Mouse (Mus musculus): ENCODE data around the gene Bzw2. TPM values are rescaled to one million over a fixed set of nuclear protein-coding genes. Genes with fewer than 3 reads are reported as not detected.

Gene Bzw2
- polyA plus RNA-seq, 1 experiment from 2014 or later: 76.7 TPM

DNA sequence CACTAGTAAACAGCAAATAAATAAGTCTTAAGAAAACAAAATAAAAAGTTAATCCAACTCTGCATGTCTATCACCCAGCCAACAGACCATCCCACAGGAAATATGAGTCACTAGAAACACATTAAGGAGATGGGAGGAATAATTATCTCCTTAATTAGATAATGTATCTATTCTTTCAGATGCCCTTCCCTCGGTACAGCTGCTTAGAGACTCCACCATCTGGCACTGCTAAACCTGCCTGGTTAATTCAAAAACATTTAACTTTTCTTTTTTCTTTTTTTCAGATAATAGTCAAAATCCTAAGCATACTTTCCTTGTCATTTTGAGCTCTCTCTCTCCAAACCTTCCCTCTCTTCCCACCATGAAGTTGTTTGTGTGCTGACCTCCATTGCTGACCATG, 92.0 kb downstream of the Bzw2 start:
- H3K27ac ChIP-seq: no peak overlapping the region
- H3K4me3 ChIP-seq (replicated peaks): no peak overlapping the region
- no peaks in the 10 kb centered on the region for H3K27me3 ChIP-seq
- no peaks in the 10 kb centered on the region for H3K36me3 ChIP-seq
- WGBS (ENCODE audit: insufficient replicate concordance): 50% methylated on average over 1 of the region's 1 CpGs
- no peak for DNase-seq
- no peak overlapping the region for H3K4me2 ChIP-seq
- no peaks in the 10 kb centered on the region for H3K9me3 ChIP-seq (replicated peaks)
- H3K9ac ChIP-seq: no peak overlapping the region
- no peaks in the 10 kb centered on the region for H3K4me1 ChIP-seq (replicated peaks)
- no peak for ATAC-seq (ENCODE audit: low read depth)

DNA sequence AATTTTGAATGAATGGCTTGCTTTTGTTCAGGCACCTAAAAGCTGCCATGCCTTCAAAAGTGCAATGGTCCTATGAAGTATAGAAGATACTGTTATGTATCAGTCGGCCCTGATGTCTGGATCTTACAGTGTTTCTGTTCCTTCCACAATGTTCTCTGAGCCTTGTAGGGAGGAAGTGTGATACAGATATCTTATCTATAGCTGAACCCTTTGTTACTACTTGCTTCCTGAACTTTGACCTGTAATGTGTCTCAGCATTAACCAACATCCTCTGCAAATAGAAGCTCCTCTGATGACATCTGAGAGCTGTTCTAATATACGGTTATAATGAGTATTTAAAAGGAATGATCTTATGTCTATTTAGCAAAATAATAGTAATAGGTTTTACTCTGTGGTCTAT, 100.2 kb downstream of the Bzw2 start:
- no peaks in the 10 kb centered on the region for H3K9me3 ChIP-seq (replicated peaks)
- no peaks in the 10 kb centered on the region for H3K27me3 ChIP-seq
- H3K9ac ChIP-seq: no peak overlapping the region
- ATAC-seq (ENCODE audit: low read depth) (no peak), DNase-seq (no peak)
- H3K27ac ChIP-seq: no peak overlapping the region
- no peak overlapping the region for H3K4me2 ChIP-seq
- 15% methylated on average over 2 of the region's 2 CpGs for WGBS (ENCODE audit: insufficient replicate concordance)
- H3K4me1 ChIP-seq (replicated peaks): no peaks in the 10 kb centered on the region
- no peak overlapping the region for H3K4me3 ChIP-seq (replicated peaks)
- H3K36me3 ChIP-seq: no peaks in the 10 kb centered on the region

DNA sequence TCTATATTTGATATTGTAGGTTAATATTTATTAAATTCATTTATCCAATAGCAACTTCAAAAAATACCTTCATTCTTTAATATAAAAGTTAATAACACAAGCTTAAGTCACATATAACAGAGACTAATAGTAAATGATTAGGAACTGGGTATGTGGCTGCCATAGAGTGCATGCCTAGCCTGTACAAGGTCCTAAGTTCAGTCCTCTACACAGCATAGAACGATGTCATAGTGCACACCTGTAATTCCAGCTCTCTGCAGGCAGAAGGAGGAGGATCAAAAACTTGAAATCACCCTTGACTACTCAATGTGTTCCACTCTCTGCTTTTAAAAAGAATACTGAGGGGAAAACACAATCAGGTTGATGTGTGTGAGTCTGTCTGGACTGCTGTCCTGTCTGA, 107.6 kb downstream of the Bzw2 start:
- Histone ChIP-seq H3K4me3 (replicated peaks) (no peak overlapping the region), H3K27me3 (no peaks in the 10 kb centered on the region), H3K27ac (no peak overlapping the region), H3K9ac (no peak overlapping the region), H3K36me3 (no peaks in the 10 kb centered on the region), H3K4me2 (no peak overlapping the region), H3K9me3 (replicated peaks) (no peaks in the 10 kb centered on the region), H3K4me1 (replicated peaks) (peaks cover 6% of the 10 kb centered on the region; the same call in 1 of the 2 replicates)
- ATAC-seq (ENCODE audit: low read depth) (no peak), DNase-seq (no peak)
- 62% methylated on average over 1 of the region's 1 CpGs for WGBS (ENCODE audit: insufficient replicate concordance)

DNA sequence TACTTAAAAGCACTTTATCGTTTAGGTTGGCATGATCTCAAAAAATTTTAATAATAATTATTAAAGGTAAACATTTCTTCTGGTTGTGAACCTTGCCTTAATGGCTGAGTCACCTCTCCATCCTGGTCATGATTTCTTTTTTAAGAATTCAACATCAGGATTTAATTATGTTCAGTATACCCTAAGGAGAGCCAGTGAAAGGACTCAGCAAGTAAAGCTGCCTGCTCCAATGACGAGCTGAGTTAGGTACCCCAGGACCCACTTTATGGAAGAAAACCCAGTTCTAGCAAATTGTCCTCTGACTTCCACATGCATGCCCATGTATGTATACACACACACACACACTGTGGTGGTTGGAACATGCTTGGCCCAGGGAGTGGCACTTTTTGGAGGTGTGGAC, 110.3 kb downstream of the Bzw2 start:
- ATAC-seq (ENCODE audit: low read depth): no peak
- H3K4me2 ChIP-seq: no peak overlapping the region
- H3K9me3 ChIP-seq (replicated peaks): no peaks in the 10 kb centered on the region
- H3K36me3 ChIP-seq: no peaks in the 10 kb centered on the region
- H3K4me1 ChIP-seq (replicated peaks): peaks cover 8% of the 10 kb centered on the region
- no peak overlapping the region for H3K4me3 ChIP-seq (replicated peaks)
- no peak for DNase-seq
- no peak overlapping the region for H3K27ac ChIP-seq
- 72% methylated on average over 2 of the region's 2 CpGs for WGBS (ENCODE audit: insufficient replicate concordance)
- no peaks in the 10 kb centered on the region for H3K27me3 ChIP-seq
- no peak overlapping the region for H3K9ac ChIP-seq

DNA sequence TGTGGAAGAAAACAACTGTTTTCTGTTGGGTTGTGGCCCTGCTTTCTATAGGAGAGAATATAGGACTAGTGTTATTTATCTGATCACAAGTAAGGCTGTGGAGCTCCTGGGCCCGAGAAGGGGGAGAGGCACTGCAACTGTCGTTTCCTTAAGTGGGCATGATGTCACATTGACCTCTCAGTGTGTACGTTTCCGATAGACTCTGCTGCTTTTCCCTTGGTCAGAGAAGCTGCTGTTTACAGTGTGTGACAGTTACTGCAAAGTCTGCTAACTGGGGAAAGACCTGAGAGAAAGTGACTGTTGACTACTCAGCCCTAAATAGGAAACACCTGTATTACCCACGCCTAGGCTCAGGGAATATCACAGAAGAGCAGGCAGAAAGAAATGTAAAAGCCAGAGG, 111.7 kb downstream of the Bzw2 start:
- no peak overlapping the region for H3K9ac ChIP-seq
- no peaks in the 10 kb centered on the region for H3K9me3 ChIP-seq (replicated peaks)
- no peak for DNase-seq
- H3K4me2 ChIP-seq: no peak overlapping the region
- 2% methylated on average over 5 of the region's 5 CpGs for WGBS (ENCODE audit: insufficient replicate concordance)
- peaks cover 21% of the 10 kb centered on the region for H3K4me1 ChIP-seq (replicated peaks)
- H3K36me3 ChIP-seq: no peaks in the 10 kb centered on the region
- no peak overlapping the region for H3K27ac ChIP-seq
- no peak for ATAC-seq (ENCODE audit: low read depth)
- H3K4me3 ChIP-seq (replicated peaks): no peak overlapping the region
- no peaks in the 10 kb centered on the region for H3K27me3 ChIP-seq

DNA sequence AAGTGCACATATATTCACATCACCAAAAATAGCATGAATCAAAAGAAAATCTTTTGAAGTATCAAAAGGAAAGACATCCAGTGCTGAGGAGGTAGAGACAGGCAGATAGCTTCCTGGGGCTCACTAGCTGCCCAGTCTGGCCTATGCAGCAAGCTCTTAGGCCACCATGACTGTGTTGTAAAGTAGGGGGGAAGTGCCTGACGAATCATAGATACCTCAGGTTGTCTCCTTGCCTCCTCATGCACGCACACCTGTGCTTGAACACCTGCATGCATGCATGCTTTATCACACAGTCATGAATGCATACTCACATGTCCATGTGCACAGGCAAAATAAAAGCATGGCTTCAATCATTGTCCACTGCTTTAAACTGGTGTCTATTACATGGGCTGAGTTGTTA, 113.2 kb downstream of the Bzw2 start:
- no peak for ATAC-seq (ENCODE audit: low read depth)

DNA sequence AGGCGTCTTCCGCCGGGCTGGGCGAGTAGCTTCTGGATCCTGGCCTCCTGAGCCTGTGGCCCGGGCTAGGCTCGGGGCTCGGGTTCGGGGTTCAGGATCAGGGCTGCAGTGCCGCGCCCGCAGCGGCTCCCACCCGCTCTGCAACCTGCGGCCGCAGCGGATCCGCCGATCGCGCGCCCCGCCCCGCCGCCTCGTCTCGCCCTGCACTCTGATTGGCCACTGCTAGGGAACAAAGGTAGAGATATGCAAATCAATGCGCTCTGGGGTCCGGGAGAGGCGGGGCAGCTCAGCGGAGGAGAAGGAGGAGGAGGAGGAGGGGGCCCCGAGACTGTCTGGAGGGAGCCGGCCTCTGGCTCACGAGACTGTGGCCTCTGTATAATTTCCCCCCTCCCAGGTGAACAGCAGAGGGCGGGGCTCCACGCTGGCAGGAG, 115.5 kb downstream of the Bzw2 start, which contains the start of gene Tspan13:
TSS of gene Tspan13 (minus strand) at position 153 of the 431 bp plus-strand sequence.
- peaks cover 37% of the 10 kb centered on the region for H3K4me1 ChIP-seq (replicated peaks)
- 0% methylated on average over 35 of the region's 35 CpGs for WGBS (ENCODE audit: insufficient replicate concordance)
- DNase-seq (peak; percentile 82), ATAC-seq (ENCODE audit: low read depth) (peak; percentile 93)
- H3K4me3 ChIP-seq (replicated peaks): peak within 1 kb of the TSS; percentile 79
- no peak within 1 kb of the TSS; the same call in 1 of the 2 replicates for H3K27ac ChIP-seq
- H3K27me3 ChIP-seq: no peaks in the 10 kb centered on the region
- peak within 1 kb of the TSS; percentile 81 for H3K9ac ChIP-seq
- H3K36me3 ChIP-seq: no peaks in the 10 kb centered on the region
- no peaks in the 10 kb centered on the region for H3K9me3 ChIP-seq (replicated peaks)
- H3K4me2 ChIP-seq: peak within 1 kb of the TSS; percentile 98

More for the DNA sequence above, 113.2 kb downstream of the Bzw2 start:
- DNase-seq: no peak
- H3K36me3 ChIP-seq: no peaks in the 10 kb centered on the region
- no peak overlapping the region for H3K27ac ChIP-seq
- no peaks in the 10 kb centered on the region for H3K27me3 ChIP-seq
- H3K4me2 ChIP-seq: no peak overlapping the region
- H3K9ac ChIP-seq: no peak overlapping the region
- no peaks in the 10 kb centered on the region for H3K9me3 ChIP-seq (replicated peaks)
- 60% methylated on average over 2 of the region's 2 CpGs for WGBS (ENCODE audit: insufficient replicate concordance)
- peaks cover 33% of the 10 kb centered on the region for H3K4me1 ChIP-seq (replicated peaks)
- no peak overlapping the region for H3K4me3 ChIP-seq (replicated peaks)

Other genes starting within 250 kb of the Bzw2 start
- not detected in 2 replicates for gene Agr3, start 232.5 kb downstream of the Bzw2 start, polyA plus RNA-seq (2015; fragmentation: Nextera tagmentation; extraction: Ambion mirVana)
- 0.43 and 1.3 TPM in 2 replicates for gene Agr2, start 165.2 kb downstream of the Bzw2 start, polyA plus RNA-seq (2015; fragmentation: Nextera tagmentation; extraction: Ambion mirVana)
- 21.8 and 25.8 TPM in 2 replicates for gene Tspan13, start 115.6 kb downstream of the Bzw2 start, polyA plus RNA-seq (2015; fragmentation: Nextera tagmentation; extraction: Ambion mirVana)
- 11.3 and 13.5 TPM in 2 replicates for gene Ankmy2, start 966 bp downstream of the Bzw2 start, polyA plus RNA-seq (2015; fragmentation: Nextera tagmentation; extraction: Ambion mirVana)
- gene Lrrc72, start 95.3 kb upstream of the Bzw2 start, polyA plus RNA-seq (2015; fragmentation: Nextera tagmentation; extraction: Ambion mirVana): not detected in 2 replicates
- 0.10 and 0.12 TPM in 2 replicates for gene Sostdc1, start 156.1 kb upstream of the Bzw2 start, polyA plus RNA-seq (2015; fragmentation: Nextera tagmentation; extraction: Ambion mirVana)
- gene Ispd, start 223.4 kb upstream of the Bzw2 start, polyA plus RNA-seq (2015; fragmentation: Nextera tagmentation; extraction: Ambion mirVana): 2.0 and 2.4 TPM in 2 replicates
- gene D630036H23Rik, start 224.1 kb upstream of the Bzw2 start, polyA plus RNA-seq (2015; fragmentation: Nextera tagmentation; extraction: Ambion mirVana): 0.24 and 0.35 TPM in 2 replicates

Measured in liver, embryonic 13.5 days (tissue).